Mouse (Mus musculus) urinary bladder, postnatal 4 days (tissue): ENCODE results near the gene Ncaph2.
A peak's percentile ranks its signal among the peaks of the same experiment; 100 is the strongest.

Experiments
- DNase-seq, 2 experiments: peaks; one replicate each; pipeline ENCODE4 v3.0.0; 2021 to 2022; ENCODE audit warnings: low spot score in 2 of 2

Ncaph2 gene

GRCm38 (mm10) chr15:89343325-89343724 is 12.2 kb upstream of the Ncaph2 start:
- DNase-seq = no peak

- DNase-seq = no peak
Measured at GRCm38 (mm10) chr15:89350447-89350846, 5.1 kb upstream of the Ncaph2 start.

DNA sequence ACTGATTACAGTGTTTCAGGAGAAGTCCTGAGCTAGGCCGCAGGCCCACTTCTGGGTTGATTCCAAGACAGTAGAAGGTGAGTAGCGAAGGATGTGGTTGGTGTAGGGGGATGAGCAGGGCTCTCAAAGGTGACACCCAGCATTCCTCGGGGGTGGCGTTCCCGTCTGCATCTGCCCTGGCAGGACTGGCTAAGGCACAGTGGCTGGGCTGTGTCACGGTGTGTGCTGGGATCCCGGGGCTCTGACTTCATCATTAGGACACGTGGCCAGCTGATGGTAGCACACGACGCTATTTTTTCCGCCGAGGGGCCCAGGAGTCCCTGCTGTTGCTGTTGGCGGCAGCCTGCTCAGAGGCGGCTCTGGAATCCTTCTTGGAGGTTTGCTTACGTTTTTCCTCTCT is 4.2 kb upstream of the Ncaph2 start:
- DNase-seq = no peak

GRCm38 (mm10) chr15:89352054-89352453 is 3.5 kb upstream of the Ncaph2 start:
- peak in 1 of 2 experiments; percentile 58 for DNase-seq

GRCm38 (mm10) chr15:89352795-89353194 is 2.7 kb upstream of the Ncaph2 start:
- no peak for DNase-seq

DNA sequence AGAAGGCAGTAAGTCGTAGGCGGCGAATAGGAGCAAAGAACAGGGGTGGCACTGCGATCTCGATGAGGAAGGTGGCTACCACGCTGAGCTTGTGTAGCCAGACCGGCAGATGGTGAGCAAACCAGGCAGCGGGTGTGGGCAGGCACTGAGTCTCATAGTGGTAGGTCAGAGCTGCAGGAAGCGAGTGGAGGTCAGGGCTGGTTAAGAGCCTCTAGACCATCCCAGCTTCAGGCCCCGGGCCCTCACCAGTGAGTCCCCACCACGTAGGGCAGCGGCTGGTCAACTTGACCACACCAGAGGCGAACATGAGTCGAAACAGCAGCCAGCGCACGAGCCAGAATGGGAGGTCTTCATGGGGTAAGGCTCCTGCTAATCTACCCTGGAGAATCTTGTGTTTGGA is 1.7 kb upstream of the Ncaph2 start:
- DNase-seq = no peak

DNA sequence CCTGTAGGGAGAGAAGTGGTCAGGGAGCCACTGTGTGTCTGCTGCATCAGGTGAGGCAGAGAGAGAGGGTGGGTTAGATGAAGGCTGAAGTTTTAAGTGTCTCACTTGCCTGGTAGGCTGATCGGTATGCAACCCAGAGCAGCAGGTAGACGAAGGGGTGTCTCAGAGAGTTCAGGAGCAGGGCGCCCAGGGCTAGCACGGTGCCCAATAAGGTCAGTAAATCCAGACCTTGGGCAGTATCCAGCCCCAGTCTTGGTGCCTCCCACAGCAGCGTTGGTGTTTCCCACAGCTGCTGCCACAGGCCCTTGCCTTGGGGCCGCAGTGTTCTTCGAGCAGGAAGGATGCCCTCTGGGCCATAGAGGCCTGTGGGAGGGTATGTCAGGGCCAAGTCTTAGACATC is 1.1 kb upstream of the Ncaph2 start:
- DNase-seq = no peak

- peak; percentile 79 to 85 for DNase-seq
Measured at GRCm38 (mm10) chr15:89356372-89356771, 853 bp downstream of the Ncaph2 start.

GRCm38 (mm10) chr15:89358784-89359183 is 3.3 kb downstream of the Ncaph2 start:
- no peak for DNase-seq

GRCm38 (mm10) chr15:89363051-89363450 is 7.5 kb downstream of the Ncaph2 start:
- DNase-seq = no peak

- no peak for DNase-seq
Measured at GRCm38 (mm10) chr15:89365141-89365551, 9.6 kb downstream of the Ncaph2 start.

GRCm38 (mm10) chr15:89372068-89372467 is 16.5 kb downstream of the Ncaph2 start:
- DNase-seq = no peak

DNA sequence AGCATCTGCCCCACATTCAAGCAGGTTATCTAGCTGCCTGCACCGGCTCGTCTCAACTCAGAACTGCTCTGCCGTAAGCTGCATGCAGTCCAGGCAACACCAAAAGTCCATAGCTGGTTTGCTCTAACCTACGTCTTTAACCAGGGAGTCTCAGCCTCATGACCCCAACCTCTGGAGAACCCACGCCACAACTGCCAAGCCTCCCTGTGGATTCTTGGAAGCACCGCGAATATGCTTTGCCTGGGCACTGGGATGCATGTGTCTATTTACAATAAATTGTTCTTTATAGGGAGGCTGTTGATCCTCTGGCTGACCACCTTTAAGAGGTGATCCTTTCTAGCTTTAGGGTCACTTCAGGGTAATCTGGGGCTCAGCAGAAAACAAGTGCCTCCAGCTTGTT is 17.0 kb downstream of the Ncaph2 start:
- no peak for DNase-seq

GRCm38 (mm10) chr15:89373027-89373761 is 17.7 kb downstream of the Ncaph2 start:
- peak; percentile 78 to 86 for DNase-seq

GRCm38 (mm10) chr15:89373762-89374248 is 18.3 kb downstream of the Ncaph2 start, which contains the start of gene Sco2:
Gene Sco2 (minus strand): TSS chr15:89373846.
- DNase-seq = peak; percentile 86 to 95

DNA sequence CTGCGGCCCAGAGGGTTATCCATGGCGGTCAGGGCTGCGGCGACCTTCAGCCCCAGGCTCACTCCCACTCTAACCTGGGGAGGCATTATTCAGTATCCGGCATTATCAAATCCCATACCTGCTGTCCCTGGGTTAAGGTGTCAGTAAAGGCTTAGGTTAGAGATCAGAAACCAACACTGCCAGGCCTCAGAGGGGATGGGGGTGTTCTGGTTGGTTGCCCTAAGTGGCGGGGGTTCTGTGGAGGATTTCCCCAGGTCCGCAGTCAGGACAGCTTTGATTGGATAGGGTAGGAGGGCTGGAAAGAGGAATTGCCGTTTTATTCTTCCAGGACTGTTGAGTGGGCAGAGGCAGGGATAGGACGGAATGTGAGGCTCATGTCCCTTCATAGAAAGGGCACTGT is 18.8 kb downstream of the Ncaph2 start:
- no peak for DNase-seq

- no peak for DNase-seq
Measured at GRCm38 (mm10) chr15:89374801-89375534, 19.4 kb downstream of the Ncaph2 start.

DNA sequence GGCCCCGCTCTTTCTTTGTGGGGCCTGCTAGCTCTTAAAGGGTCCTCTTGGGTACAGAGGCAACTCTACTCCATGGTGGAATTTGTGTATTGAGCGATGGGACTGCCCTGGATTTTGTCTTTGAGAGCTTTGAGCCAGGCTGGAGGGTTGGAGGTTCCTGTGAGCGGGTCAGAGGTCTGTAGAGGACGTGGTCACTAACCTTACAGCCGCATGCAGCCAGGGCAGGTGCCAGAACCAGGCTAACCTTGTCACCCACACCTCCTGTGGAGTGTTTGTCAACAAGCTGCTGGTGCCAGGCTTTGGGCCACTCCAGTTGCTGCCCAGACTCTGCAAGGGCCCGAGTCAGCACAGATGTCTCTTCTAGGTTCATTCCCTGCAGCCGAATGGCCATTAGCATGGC is 20.5 kb downstream of the Ncaph2 start:
- DNase-seq = no peak

- no peak for DNase-seq
Measured at GRCm38 (mm10) chr15:89376957-89377356, 21.4 kb downstream of the Ncaph2 start, which contains the start of gene Tymp. Gene Tymp (minus strand): TSS chr15:89377039.

- no peak for DNase-seq
Measured at GRCm38 (mm10) chr15:89377362-89377761, 21.8 kb downstream of the Ncaph2 start.

- no peak for DNase-seq
Measured at GRCm38 (mm10) chr15:89377938-89378828, 22.7 kb downstream of the Ncaph2 start.
